Comparison of ENCODE assay signal across 8 mouse cellular contexts in genomic region chr3:109339941-109340273, GRCm38 (mm10). TPM values are rescaled to one million over a fixed set of nuclear protein-coding genes. Genes with fewer than 3 reads are reported as not detected.
A peak's percentile ranks its signal among the peaks of the same experiment; 100 is the strongest.
DNase-seq lines count a peak whose midpoint lies in the region; ATAC-seq and TF ChIP-seq lines count a peak whose summit lies in the region.

No protein-coding gene starts in this region.

- H3K4me3 ChIP-seq in intestine, embryonic 14.5 days (ENCODE audit: low read depth, low read length): peak overlapping the region; percentile 63
- H3K4me3 ChIP-seq in limb, embryonic 14.5 days (replicated peaks; ENCODE audit: low read length): peak overlapping the region; percentile 66
- H3K4me3 ChIP-seq in midbrain, embryonic 13.5 days (replicated peaks): peak overlapping the region; percentile 75

- no peak; the same call in none of the 2 replicates for ATAC-seq in intestine, embryonic 14.5 days (replicated peaks; ENCODE audit: low FRiP score, low TSS enrichment, low read depth)
- ATAC-seq in limb, embryonic 14.5 days (ENCODE audit: low FRiP score, low read depth): peak; percentile 35; the same call in 1 of the 2 replicates
- ATAC-seq in midbrain, embryonic 13.5 days: no peak

- WGBS in intestine, embryonic 14.5 days: 0% methylated on average over 9 of the region's 9 CpGs
- 0% methylated on average over 9 of the region's 9 CpGs for WGBS in limb, embryonic 14.5 days
- WGBS in midbrain, embryonic 13.5 days: under 1% methylated on average over 9 of the region's 9 CpGs

- peak overlapping the region; percentile 82 for H3K4me2 ChIP-seq in intestine, embryonic 14.5 days (ENCODE audit: low read length)
- peak overlapping the region; percentile 91 for H3K4me2 ChIP-seq in limb, embryonic 14.5 days (replicated peaks; ENCODE audit: low read depth, low read length, severe bottlenecking)
- H3K4me2 ChIP-seq in midbrain, embryonic 13.5 days (replicated peaks): peak overlapping the region; percentile 79

- H3K36me3 ChIP-seq in intestine, embryonic 14.5 days (ENCODE audit: control insufficient read depth, insufficient read depth, low read length): no peaks in the 10 kb centered on the region
- H3K36me3 ChIP-seq in limb, embryonic 14.5 days (ENCODE audit: control insufficient read depth, insufficient read depth, low read length): no peaks in the 10 kb centered on the region
- H3K36me3 ChIP-seq in midbrain, embryonic 13.5 days: no peaks in the 10 kb centered on the region

- no peaks in the 10 kb centered on the region; the same call in 1 of the 2 replicates for H3K4me1 ChIP-seq in intestine, embryonic 14.5 days (replicated peaks; ENCODE audit: control insufficient read depth, insufficient read depth, low read length)
- H3K4me1 ChIP-seq in limb, embryonic 14.5 days (ENCODE audit: control insufficient read depth, insufficient read depth, low read length): no peaks in the 10 kb centered on the region
- peaks cover 27% of the 10 kb centered on the region for H3K4me1 ChIP-seq in midbrain, embryonic 13.5 days (replicated peaks)

- no peaks in the 10 kb centered on the region for H3K9me3 ChIP-seq in intestine, embryonic 14.5 days (ENCODE audit: control insufficient read depth, low read length)
- H3K9me3 ChIP-seq in limb, embryonic 14.5 days (ENCODE audit: control insufficient read depth, low read length): no peaks in the 10 kb centered on the region
- H3K9me3 ChIP-seq in midbrain, embryonic 13.5 days: no peaks in the 10 kb centered on the region

- peak overlapping the region; percentile 65; the same call in 1 of the 2 replicates for H3K27ac ChIP-seq in intestine, embryonic 14.5 days (ENCODE audit: low read depth)
- H3K27ac ChIP-seq in limb, embryonic 14.5 days (replicated peaks; ENCODE audit: low read depth, low read length): peak overlapping the region; percentile 65
- peak overlapping the region; percentile 94 for H3K27ac ChIP-seq in midbrain, embryonic 13.5 days

- no peak for TF ChIP-seq POLR2A in limb, embryonic 14.5 days (IDR thresholded peaks at IDR 0.05; ENCODE audit: borderline replicate concordance, extremely low read depth, insufficient read depth, insufficient read length)

- peak; percentile 18 to 43 for DNase-seq in urinary bladder, adult 18-20 months (ENCODE audit: low spot score in 2 of 2)
- DNase-seq in urinary bladder, postnatal 10 days (ENCODE audit: low spot score): no peak
- peak; percentile 86 for DNase-seq in embryo, embryonic 11 days
- DNase-seq in gastrocnemius, postnatal 4 days (ENCODE audit: low spot score in 2 of 2): peak; percentile 21 to 31
- DNase-seq in intestine, embryonic 14.5 days (ENCODE audit: low spot score): peak; percentile 82
- peak; percentile 74 for DNase-seq in limb, embryonic 14.5 days (ENCODE audit: low spot score)
- DNase-seq in spleen, postnatal 10 days (ENCODE audit: low spot score in 2 of 2): peak; percentile 15 to 55

- 0 out of 2 replicates have a peak, but pooled peaks cover 4% of the 10 kb centered on the region for H3K27me3 ChIP-seq in intestine, embryonic 14.5 days (replicated peaks; ENCODE audit: control insufficient read depth, insufficient read depth, low read length)
- no peaks in the 10 kb centered on the region for H3K27me3 ChIP-seq in limb, embryonic 14.5 days (ENCODE audit: control insufficient read depth, insufficient read depth, low read length)
- H3K27me3 ChIP-seq in midbrain, embryonic 13.5 days: peaks cover 6% of the 10 kb centered on the region; the same call in 1 of the 2 replicates

- H3K9ac ChIP-seq in intestine, embryonic 14.5 days (ENCODE audit: low read length): peak overlapping the region; percentile 58
- H3K9ac ChIP-seq in limb, embryonic 14.5 days (ENCODE audit: low read depth, low read length, severe bottlenecking): peak overlapping the region; percentile 66; the same call in 1 of the 2 replicates
- H3K9ac ChIP-seq in midbrain, embryonic 13.5 days (replicated peaks): peak overlapping the region; percentile 87

RNA-seq across cellular contexts. Expression of gene Vav3, which starts 0.5 kb away (rescaled TPM):
- 10 to 100 TPM; 11.5 to 12.1 TPM for total RNA-seq in gastrocnemius, postnatal 4 days (2021)
- 17.1 and 19.3 TPM in 2 replicates for polyA plus RNA-seq in intestine, embryonic 14.5 days (2014; fragmentation: Nextera tagmentation; extraction: Ambion mirVana)
- polyA plus RNA-seq in limb, embryonic 14.5 days (2012; rRNA removed): 9.5 and 10.8 TPM in 2 replicates
- polyA plus RNA-seq in limb, embryonic 14.5 days (2014; fragmentation: Nextera tagmentation; extraction: Ambion mirVana): 26.1 and 33.0 TPM in 2 replicates
- polyA plus RNA-seq in midbrain, embryonic 13.5 days (2015; fragmentation: Nextera tagmentation; extraction: Ambion mirVana): 32.6 TPM in 2 replicates
